Mouse (Mus musculus) embryonic facial prominence, embryonic 14.5 days (tissue): ENCODE measurements around the gene Cbr2. TPM values are rescaled to one million over a fixed set of nuclear protein-coding genes. Genes with fewer than 3 reads are reported as not detected.

ENCODE experiments used
- ATAC-seq: fragments of 200-750 bp; cut with Nextera tagmentation; 2 replicates; pipeline ENCODE4 v1.8.0; 2017; ENCODE audit warnings: low read depth, moderate number of reproducible peaks, moderate TSS enrichment
- DNase-seq: peaks from one replicate; pipeline ENCODE4 v3.0.0-alpha.2; 2015; ENCODE audit warnings: low spot score
- H3K27ac ChIP-seq: fragments of 300-500 bp; sonication (generic); replicated peaks from 2 replicates; pipeline ENCODE4 v1.5.1; 2014; ENCODE audit warnings: low read depth, mild to moderate bottlenecking, low read length, moderate library complexity
- H3K27me3 ChIP-seq: fragments of 300-500 bp; sonication (generic); replicated peaks from 2 replicates; pipeline ENCODE4 v1.6.1; 2014; ENCODE audit warnings: low read length; ENCODE audit not compliant: control insufficient read depth, insufficient read depth
- H3K36me3 ChIP-seq: fragments of 300-500 bp; sonication (generic); 2 replicates; pipeline ENCODE4 v1.6.1; 2014; ENCODE audit warnings: low read length, mixed read lengths; ENCODE audit not compliant: control insufficient read depth, insufficient read depth
- H3K4me1 ChIP-seq: fragments of 300-500 bp; sonication (generic); 2 replicates; pipeline ENCODE4 v1.6.1; 2014; ENCODE audit warnings: antibody characterized with exemption, low read length; ENCODE audit not compliant: control insufficient read depth, insufficient read depth
- H3K4me2 ChIP-seq: fragments of 300-500 bp; sonication (generic); 2 replicates; pipeline ENCODE4 v1.6.1; 2014; ENCODE audit warnings: low read depth, mild to moderate bottlenecking, low read length, moderate library complexity, mixed read lengths
- H3K4me3 ChIP-seq: fragments of 300-500 bp; sonication (generic); 2 replicates; pipeline ENCODE4 v1.5.1; 2014; ENCODE audit warnings: low read depth, mild to moderate bottlenecking, low read length
- H3K9ac ChIP-seq: fragments of 300-500 bp; sonication (generic); 2 replicates; pipeline ENCODE4 v1.6.1; 2014; ENCODE audit warnings: low read depth, mild to moderate bottlenecking, low read length, moderate library complexity, mixed read lengths
- H3K9me3 ChIP-seq: fragments of 300-500 bp; sonication (generic); 2 replicates; pipeline ENCODE4 v1.6.1; 2016; ENCODE audit warnings: low read length; ENCODE audit not compliant: control insufficient read depth
- WGBS: fragments of 180-500 bp; shearing (Covaris S2); extraction: QIAGEN DNeasy Blood & Tissue Kit; methylation state at CpG from one replicate; pipeline ENCODE4 v1.1.7; 2014; 5-methylcytosine and 5-hydroxymethylcytosine counted together
- polyA plus RNA-seq: library from polyadenylated mRNA; unstranded; fragments of >200 nt; fragmentation: Nextera tagmentation; extraction: Ambion mirVana; gene quantifications from 2 replicates; pipeline ENCODE4 v1.2.1, GENCODE M21; 2014

Cbr2 gene
- polyA plus RNA-seq, 1 experiment from 2014 or later: 113 TPM

DNA sequence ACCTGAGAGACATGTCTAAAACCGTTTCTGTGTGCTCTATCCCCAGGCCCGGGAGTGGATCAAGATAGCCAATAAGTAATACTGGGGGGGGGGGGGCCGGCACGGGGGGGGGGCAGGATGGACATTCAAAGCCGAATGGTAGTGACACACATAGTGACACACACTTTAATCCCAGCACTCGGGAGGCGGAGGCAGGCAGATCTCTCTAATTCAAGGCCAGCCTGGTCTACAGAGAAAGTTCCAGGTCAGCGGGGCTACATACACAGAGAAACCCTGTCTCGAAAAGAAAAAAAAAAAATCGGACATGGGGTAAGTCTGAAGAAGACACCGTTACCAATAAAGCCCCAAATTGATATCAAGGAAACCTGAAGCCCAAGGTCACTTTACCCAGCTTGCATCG lies 4.3 kb downstream of the Cbr2 start:
- Histone ChIP-seq H3K9me3 (no peaks in the 10 kb centered on the region), H3K9ac (no peak overlapping the region), H3K27me3 (no peaks in the 10 kb centered on the region), H3K27ac (no peak overlapping the region), H3K36me3 (0 out of 2 replicates have a peak, but pooled peaks cover 5% of the 10 kb centered on the region), H3K4me3 (no peak overlapping the region), H3K4me1 (peaks cover 13% of the 10 kb centered on the region; the same call in 1 of the 2 replicates), H3K4me2 (peak overlapping the region; percentile 95)
- DNase-seq: no peak
- ATAC-seq: no peak
- 72% methylated on average over 10 of the region's 12 CpGs for WGBS

GRCm38 (mm10) chr11:120727169-120727527 lies 4.8 kb downstream of the Cbr2 start, which contains the start of gene Dcxr:
Dcxr (minus strand) TSS chr11:120727281.
- no peak within 1 kb of the TSS for H3K27ac ChIP-seq
- 0 out of 2 replicates have a peak, but pooled peaks cover 5% of the 10 kb centered on the region for H3K36me3 ChIP-seq
- H3K9me3 ChIP-seq: no peaks in the 10 kb centered on the region
- peak; percentile 89 for ATAC-seq
- H3K27me3 ChIP-seq: no peaks in the 10 kb centered on the region
- H3K9ac ChIP-seq: peak within 1 kb of the TSS; percentile 66
- peak within 1 kb of the TSS; percentile 95 for H3K4me2 ChIP-seq
- peak within 1 kb of the TSS; percentile 62 for H3K4me3 ChIP-seq
- peaks cover 12% of the 10 kb centered on the region; the same call in 1 of the 2 replicates for H3K4me1 ChIP-seq
- DNase-seq: peak; percentile 93
- 1% methylated on average over 14 of the region's 14 CpGs for WGBS

GRCm38 (mm10) chr11:120726243-120727168 lies 5.4 kb downstream of the Cbr2 start:
- Histone ChIP-seq H3K4me2 (peak overlapping the region; percentile 95), H3K9me3 (no peaks in the 10 kb centered on the region), H3K9ac (peak overlapping the region; percentile 66), H3K27me3 (no peaks in the 10 kb centered on the region), H3K36me3 (0 out of 2 replicates have a peak, but pooled peaks cover 5% of the 10 kb centered on the region), H3K4me3 (peak overlapping the region; percentile 62), H3K27ac (no peak overlapping the region), H3K4me1 (peaks cover 15% of the 10 kb centered on the region)
- 18% methylated on average over 31 of the region's 36 CpGs for WGBS
- DNase-seq (no peak), ATAC-seq (peak; percentile 39)

DNA sequence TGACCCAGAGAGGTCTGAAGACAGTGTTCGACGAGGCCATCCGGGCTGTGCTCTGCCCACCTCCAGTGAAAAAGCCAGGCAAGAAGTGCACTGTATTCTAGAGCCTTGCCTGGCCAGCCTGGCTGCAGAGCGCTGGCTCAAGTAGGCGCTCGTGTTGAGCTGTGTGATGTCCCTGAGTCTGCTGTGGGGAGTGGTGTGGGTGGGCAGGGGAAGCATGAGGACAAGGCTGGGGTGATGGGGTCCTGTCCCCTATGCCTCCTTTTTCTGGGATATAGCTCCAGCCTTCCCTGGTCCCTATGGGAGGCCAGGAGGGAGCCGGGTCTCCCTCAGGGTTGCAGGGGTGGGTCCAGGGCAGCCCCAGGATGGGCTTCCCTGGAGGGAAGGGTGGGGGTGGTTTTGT lies 8.4 kb downstream of the Cbr2 start:
- H3K27ac ChIP-seq: no peak overlapping the region
- H3K36me3 ChIP-seq: peaks cover 19% of the 10 kb centered on the region; the same call in 1 of the 2 replicates
- ATAC-seq (no peak), DNase-seq (no peak)
- no peak overlapping the region for H3K9ac ChIP-seq
- H3K27me3 ChIP-seq: no peaks in the 10 kb centered on the region
- 90% methylated on average over 6 of the region's 7 CpGs for WGBS
- peaks cover 19% of the 10 kb centered on the region for H3K4me1 ChIP-seq
- no peaks in the 10 kb centered on the region for H3K9me3 ChIP-seq
- no peak overlapping the region for H3K4me3 ChIP-seq
- no peak overlapping the region for H3K4me2 ChIP-seq

DNA sequence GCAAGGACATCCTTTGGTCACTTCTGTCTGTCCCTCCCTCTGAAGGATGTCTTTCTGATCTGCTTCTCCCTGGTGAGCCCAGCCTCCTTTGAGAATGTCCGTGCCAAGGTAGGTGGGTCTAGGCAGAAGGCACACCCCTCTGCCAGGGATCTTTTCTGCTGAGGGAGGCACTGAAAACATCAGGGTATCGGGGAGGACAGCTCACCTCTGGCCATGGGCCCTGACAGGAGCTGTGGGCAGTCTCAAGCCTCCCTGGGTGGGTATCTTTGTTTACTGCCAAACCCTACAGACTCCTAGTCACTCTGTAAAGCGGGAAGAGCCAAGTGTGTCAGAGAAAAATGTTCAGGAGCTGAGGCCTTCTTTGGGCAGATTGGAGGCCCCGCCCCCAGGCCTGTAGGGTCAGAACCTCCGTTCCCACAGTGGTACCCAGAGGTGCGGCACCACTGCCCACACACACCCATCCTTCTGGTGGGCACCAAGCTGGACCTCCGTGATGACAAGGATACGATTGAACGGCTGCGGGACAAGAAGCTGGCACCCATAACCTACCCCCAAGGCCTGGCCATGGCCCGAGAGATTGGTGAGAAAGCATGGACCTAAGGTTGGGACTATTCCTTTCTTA lies 9.0 kb downstream of the Cbr2 start:
- ATAC-seq (no peak), DNase-seq (no peak)
- 80% methylated on average over 11 of the region's 11 CpGs for WGBS
- Histone ChIP-seq H3K4me3 (no peak overlapping the region), H3K4me1 (peaks cover 19% of the 10 kb centered on the region), H3K9ac (peak overlapping the region; percentile 17; the same call in 1 of the 2 replicates), H3K36me3 (peaks cover 25% of the 10 kb centered on the region), H3K4me2 (no peak overlapping the region), H3K27me3 (no peaks in the 10 kb centered on the region), H3K9me3 (no peaks in the 10 kb centered on the region), H3K27ac (no peak overlapping the region)

DNA sequence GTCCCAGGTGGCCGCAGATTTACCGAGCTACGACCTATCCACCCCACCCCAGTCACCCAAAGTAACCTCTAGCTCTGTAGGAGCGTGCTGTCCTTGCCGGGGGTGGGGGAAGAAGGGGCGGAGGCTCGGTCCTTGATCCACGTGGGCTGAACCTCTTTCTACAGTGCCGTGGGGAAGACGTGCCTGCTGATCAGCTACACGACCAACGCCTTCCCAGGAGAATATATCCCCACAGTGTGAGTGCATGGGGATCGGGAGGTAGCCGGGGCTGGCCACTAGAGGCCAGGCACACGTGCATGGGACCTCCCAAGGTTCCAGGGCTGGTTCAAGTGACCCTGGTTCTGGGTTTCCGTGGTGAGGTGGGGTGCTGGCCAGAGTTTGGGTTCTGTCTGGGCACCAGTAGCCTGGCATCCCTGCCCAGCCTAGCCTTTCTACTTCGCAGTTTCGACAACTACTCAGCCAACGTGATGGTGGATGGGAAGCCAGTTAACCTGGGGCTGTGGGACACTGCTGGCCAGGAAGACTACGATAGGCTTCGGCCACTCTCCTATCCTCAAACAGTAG lies 9.8 kb downstream of the Cbr2 start:
- WGBS: 20% methylated on average over 19 of the region's 21 CpGs
- H3K4me2 ChIP-seq: peak overlapping the region; percentile 99
- H3K9ac ChIP-seq: peak overlapping the region; percentile 77
- H3K27ac ChIP-seq: no peak overlapping the region
- H3K4me1 ChIP-seq: peaks cover 19% of the 10 kb centered on the region
- DNase-seq (no peak), ATAC-seq (no peak; the same call in 1 of the 2 replicates)
- no peaks in the 10 kb centered on the region for H3K9me3 ChIP-seq
- H3K36me3 ChIP-seq: peaks cover 32% of the 10 kb centered on the region
- H3K27me3 ChIP-seq: no peaks in the 10 kb centered on the region
- H3K4me3 ChIP-seq: peak overlapping the region; percentile 67

GRCm38 (mm10) chr11:120721124-120722066 lies 10.5 kb downstream of the Cbr2 start, which contains the start of gene Rac3:
Rac3 (plus strand) TSS chr11:120721470.
- peak; percentile 86 for DNase-seq
- Histone ChIP-seq H3K27ac (0 out of 2 replicates have a peak within 1 kb of the TSS, but pooled peaks have one; percentile 22), H3K9ac (peak within 1 kb of the TSS; percentile 77), H3K4me1 (peaks cover 13% of the 10 kb centered on the region), H3K36me3 (peaks cover 39% of the 10 kb centered on the region), H3K4me3 (peak within 1 kb of the TSS; percentile 67), H3K4me2 (peak within 1 kb of the TSS; percentile 99), H3K9me3 (no peaks in the 10 kb centered on the region), H3K27me3 (no peaks in the 10 kb centered on the region)
- peak; percentile 86 for ATAC-seq
- WGBS: under 1% methylated on average over 22 of the region's 90 CpGs
